Mouse (Mus musculus) hindbrain, postnatal 0 days (tissue): ENCODE measurements at regions not wholly inside any gene's neighbourhood (a gene's known extent, or its start where the extent isn't known, plus 50 kb on each side); places are given as distances from the start of the nearest gene placed in this dataset.
A peak's percentile ranks its signal among the peaks of the same experiment; 100 is the strongest.
"Not testable (repeated sequence)": the region's sequence is repeated elsewhere in the genome, so short reads cannot be mapped to it uniquely, and the experiment has no call there.

ENCODE experiments used
- ATAC-seq: fragments of 200-750 bp; cut with Nextera tagmentation; 2 replicates; pipeline ENCODE4 v1.8.0; 2017; ENCODE audit warnings: mild to moderate bottlenecking, moderate TSS enrichment, moderate library complexity
- DNase-seq: peaks from one replicate; pipeline ENCODE4 v3.0.0-alpha.2; 2015; ENCODE audit warnings: low spot score
- H3K27ac ChIP-seq: fragments of 300-500 bp; sonication (generic); 2 replicates; pipeline ENCODE4 v1.5.1; 2014; ENCODE audit warnings: mild to moderate bottlenecking
- H3K27me3 ChIP-seq: fragments of 300-500 bp; sonication (generic); 2 replicates; pipeline ENCODE4 v1.6.1; 2014; ENCODE audit warnings: low read length, mixed read lengths; ENCODE audit not compliant: insufficient read depth
- H3K36me3 ChIP-seq: fragments of 300-500 bp; sonication (generic); 2 replicates; pipeline ENCODE4 v1.6.1; 2014; ENCODE audit warnings: low read length, mixed read lengths; ENCODE audit not compliant: insufficient read depth
- H3K4me1 ChIP-seq: fragments of 300-500 bp; sonication (generic); 2 replicates; pipeline ENCODE4 v1.6.1; 2014; ENCODE audit warnings: antibody characterized with exemption, low read length, mixed read lengths; ENCODE audit not compliant: insufficient read depth
- H3K4me2 ChIP-seq: fragments of 300-500 bp; sonication (generic); 2 replicates; pipeline ENCODE4 v1.6.1; 2014; ENCODE audit warnings: low read depth, mild to moderate bottlenecking, low read length, moderate library complexity, mixed read lengths
- H3K4me3 ChIP-seq: fragments of 300-500 bp; sonication (generic); 2 replicates; pipeline ENCODE4 v1.5.1; 2014; ENCODE audit warnings: low read length
- H3K9ac ChIP-seq: fragments of 300-500 bp; sonication (generic); replicated peaks from 2 replicates; pipeline ENCODE4 v1.6.1; 2014; ENCODE audit warnings: mild to moderate bottlenecking, low read length, moderate library complexity, mixed read lengths
- H3K9me3 ChIP-seq: fragments of 300-500 bp; sonication (generic); 2 replicates; pipeline ENCODE4 v1.6.1; 2016; ENCODE audit warnings: low read length, mixed read lengths
- CTCF ChIP-seq: IDR thresholded peaks from 2 replicates; pipeline ENCODE4 v1.5.1; 2016; ENCODE audit warnings: antibody characterized with exemption, control low read depth, low read depth
- WGBS: fragments of 180-500 bp; shearing (Covaris S2); extraction: QIAGEN DNeasy Blood & Tissue Kit; methylation state at CpG from one replicate; pipeline ENCODE4 v1.1.7; 2014; 5-methylcytosine and 5-hydroxymethylcytosine counted together

DNA sequence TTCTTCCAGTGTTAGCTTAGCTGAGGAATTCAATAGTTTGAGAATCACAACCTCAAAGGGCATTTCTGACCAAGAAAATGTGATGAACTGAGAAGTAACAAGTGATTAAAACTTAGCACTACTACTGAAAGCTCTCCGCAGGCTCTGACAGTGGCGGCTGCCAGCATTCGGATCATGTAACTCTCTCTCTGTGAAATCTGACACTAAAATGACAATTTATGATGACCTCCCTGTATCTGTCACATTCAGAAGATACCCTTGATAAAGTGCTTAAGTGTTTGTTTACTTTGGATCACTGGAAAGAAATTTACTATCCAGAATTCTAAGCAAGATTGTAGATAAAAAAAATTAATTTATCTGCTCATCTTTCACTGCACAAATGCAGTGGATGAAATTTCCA lies 230.3 kb upstream of the Pld5 start:
- H3K4me2 ChIP-seq: no peak overlapping the region
- no peaks in the 10 kb centered on the region for H3K4me1 ChIP-seq
- no peak overlapping the region for H3K9ac ChIP-seq
- DNase-seq: no peak
- H3K27me3 ChIP-seq: no peaks in the 10 kb centered on the region
- ATAC-seq: no peak
- 88% methylated on average over 3 of the region's 3 CpGs for WGBS
- no peak overlapping the region for H3K4me3 ChIP-seq
- no peak overlapping the region for H3K27ac ChIP-seq
- no peak for TF ChIP-seq CTCF
- H3K36me3 ChIP-seq: no peaks in the 10 kb centered on the region
- no peaks in the 10 kb centered on the region for H3K9me3 ChIP-seq

DNA sequence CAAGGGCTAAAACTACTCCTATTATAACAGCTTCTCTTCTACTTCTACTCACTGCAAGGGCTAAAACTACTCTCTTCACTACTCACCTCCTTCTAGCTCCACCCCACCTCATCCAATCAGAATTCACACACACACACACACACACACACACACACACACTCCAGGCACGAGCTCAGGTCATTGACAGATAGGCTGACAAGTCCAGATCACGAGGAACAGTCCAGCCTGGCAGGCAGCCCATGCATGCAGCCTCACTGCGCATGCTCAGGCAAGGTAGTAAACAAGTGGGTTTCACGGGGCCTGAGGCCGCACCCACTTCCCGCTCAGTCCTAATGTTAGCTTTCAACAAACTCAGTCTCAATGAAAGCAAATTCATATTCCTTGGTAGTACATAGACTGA lies 229.6 kb upstream of the Pld5 start:
- H3K4me1 ChIP-seq, H3K36me3 ChIP-seq, H3K27me3 ChIP-seq, H3K27ac ChIP-seq, H3K9ac ChIP-seq, H3K4me3 ChIP-seq, H3K9me3 ChIP-seq, H3K4me2 ChIP-seq, DNase-seq, ATAC-seq: not testable (repeated sequence)
- WGBS: 73% methylated on average over 6 of the region's 6 CpGs

DNA sequence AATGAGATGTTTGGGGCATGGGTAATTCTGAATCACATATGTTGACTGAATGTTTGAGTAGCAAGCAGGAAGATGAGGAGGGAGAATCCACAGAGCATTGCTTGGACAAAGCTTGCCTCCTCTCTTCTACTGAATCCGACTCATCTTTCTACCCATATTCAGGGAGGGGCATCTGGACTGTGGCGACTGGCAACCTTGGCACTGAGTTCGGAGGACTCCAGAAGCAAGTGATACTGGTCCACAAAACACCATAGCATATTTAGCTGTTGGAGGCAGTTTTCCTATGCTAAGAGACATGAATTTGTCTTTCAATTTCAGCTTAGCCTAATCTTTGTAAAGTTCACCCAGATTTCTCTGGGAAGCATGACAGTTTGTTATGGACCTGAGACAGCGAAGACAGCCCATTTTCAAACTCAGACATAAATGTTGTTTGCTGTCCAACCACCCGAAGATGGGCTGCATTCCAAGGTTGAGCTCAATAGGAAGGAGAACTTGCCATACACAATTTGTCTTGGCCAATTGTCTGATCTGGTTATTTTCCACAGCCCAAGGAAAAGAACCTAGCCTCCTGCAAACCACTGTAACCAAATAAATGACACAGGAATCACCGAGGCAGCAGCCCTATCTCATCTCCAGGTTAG lies 224.0 kb upstream of the Pld5 start:
- no peak overlapping the region for H3K4me3 ChIP-seq
- H3K9me3 ChIP-seq: no peaks in the 10 kb centered on the region
- H3K27ac ChIP-seq: no peak overlapping the region
- DNase-seq (no peak), ATAC-seq (no peak)
- no peaks in the 10 kb centered on the region for H3K4me1 ChIP-seq
- WGBS: 75% methylated on average over 6 of the region's 6 CpGs
- no peaks in the 10 kb centered on the region for H3K27me3 ChIP-seq
- H3K36me3 ChIP-seq: no peaks in the 10 kb centered on the region
- no peak for TF ChIP-seq CTCF
- H3K9ac ChIP-seq: no peak overlapping the region
- no peak overlapping the region for H3K4me2 ChIP-seq

DNA sequence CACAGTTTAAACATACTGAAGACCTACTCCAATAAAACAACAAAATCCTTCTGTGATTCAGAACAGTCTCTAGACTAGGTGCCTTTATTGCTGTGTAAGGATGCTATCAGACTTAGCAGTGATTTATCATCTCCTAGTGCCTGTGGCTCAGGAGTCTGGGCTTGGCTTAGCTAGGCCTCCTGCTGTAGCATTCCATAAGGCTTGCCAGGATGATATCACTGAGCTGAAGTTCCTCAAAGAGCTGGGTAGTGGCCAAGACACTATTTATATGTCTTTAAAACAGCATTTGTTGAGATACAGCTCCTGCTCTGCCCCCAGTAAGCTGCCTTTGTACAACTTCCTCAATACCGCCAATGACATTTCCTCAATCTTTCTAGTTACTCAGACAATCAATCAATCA lies 193.4 kb upstream of the Pld5 start:
- Histone ChIP-seq H3K27me3 (no peaks in the 10 kb centered on the region), H3K27ac (no peak overlapping the region), H3K4me1 (no peaks in the 10 kb centered on the region), H3K36me3 (no peaks in the 10 kb centered on the region), H3K4me2 (no peak overlapping the region), H3K9ac (no peak overlapping the region), H3K9me3 (no peaks in the 10 kb centered on the region), H3K4me3 (no peak overlapping the region)
- TF ChIP-seq CTCF: no peak
- WGBS: 85% methylated on average over 1 of the region's 1 CpGs
- ATAC-seq (no peak), DNase-seq (no peak)

DNA sequence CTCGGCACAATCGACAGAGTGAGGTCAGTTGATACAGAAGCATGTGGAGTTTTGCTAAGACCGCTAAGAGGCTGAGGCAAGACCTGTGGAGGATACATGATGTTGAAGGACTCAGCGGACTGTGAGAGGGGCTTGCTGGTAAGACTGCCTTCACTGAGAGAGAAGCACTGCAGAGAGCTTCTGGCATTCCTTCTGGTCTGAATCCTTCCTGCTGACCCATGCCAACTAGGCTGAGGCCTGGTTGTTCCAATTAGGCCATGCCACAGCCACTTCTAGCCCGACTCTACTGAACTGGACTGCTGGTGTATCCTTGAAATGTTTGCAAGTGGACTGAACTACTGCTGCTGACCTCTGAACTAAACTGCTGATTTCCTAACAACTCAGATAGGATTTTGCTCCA lies 187.0 kb upstream of the Pld5 start:
- H3K4me2 ChIP-seq: no peak overlapping the region
- H3K36me3 ChIP-seq: no peaks in the 10 kb centered on the region
- no peaks in the 10 kb centered on the region for H3K27me3 ChIP-seq
- ATAC-seq: no peak
- no peaks in the 10 kb centered on the region for H3K4me1 ChIP-seq
- H3K9me3 ChIP-seq: no peaks in the 10 kb centered on the region
- H3K4me3 ChIP-seq: no peak overlapping the region
- no peak overlapping the region for H3K9ac ChIP-seq
- DNase-seq: no peak
- H3K27ac ChIP-seq: no peak overlapping the region
- no peak for TF ChIP-seq CTCF
- WGBS: 74% methylated on average over 5 of the region's 5 CpGs

DNA sequence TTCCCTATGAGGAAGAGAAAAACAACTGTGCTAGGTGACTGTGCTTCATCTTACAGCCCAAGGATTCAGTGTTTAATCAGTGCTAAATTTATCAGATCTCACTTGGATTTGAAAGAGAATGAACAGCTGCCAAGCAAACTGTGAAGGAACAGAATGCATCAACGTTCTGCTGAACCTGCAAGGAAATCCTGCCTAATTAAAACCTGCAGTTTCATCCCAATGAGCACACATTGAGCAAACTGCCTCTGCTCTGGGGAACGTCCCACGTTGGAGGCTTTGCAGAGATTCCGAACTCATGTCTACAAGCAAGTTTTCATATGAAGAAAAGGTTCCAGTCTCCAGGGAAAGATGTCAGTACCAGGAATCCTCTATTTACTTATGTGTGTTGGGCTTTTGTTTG lies 171.6 kb upstream of the Pld5 start:
- Histone ChIP-seq H3K4me2 (no peak overlapping the region), H3K4me3 (no peak overlapping the region), H3K4me1 (no peaks in the 10 kb centered on the region), H3K27me3 (no peaks in the 10 kb centered on the region), H3K9ac (no peak overlapping the region), H3K27ac (no peak overlapping the region), H3K36me3 (no peaks in the 10 kb centered on the region), H3K9me3 (no peaks in the 10 kb centered on the region)
- DNase-seq: peak; percentile 32
- no peak for ATAC-seq
- 58% methylated on average over 4 of the region's 4 CpGs for WGBS
- TF ChIP-seq CTCF: no peak

DNA sequence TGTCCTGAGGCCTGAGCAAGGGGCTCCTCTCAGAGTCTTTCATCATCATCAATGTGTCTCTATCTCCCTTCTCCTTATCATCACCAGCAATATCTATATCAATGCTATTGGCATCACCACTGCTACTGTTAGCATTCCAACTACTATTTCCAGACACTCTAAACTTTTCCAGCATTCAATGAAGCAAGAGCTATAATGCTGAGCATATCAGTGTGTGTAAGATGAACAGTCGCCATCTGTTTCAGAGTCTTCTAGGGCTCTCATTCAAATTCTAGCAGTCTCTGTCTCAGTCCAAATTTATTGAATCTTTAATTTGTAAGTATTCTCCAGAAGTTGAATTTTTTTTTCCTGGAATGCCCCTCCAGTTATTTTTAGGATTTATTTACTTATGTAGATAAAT lies 168.6 kb upstream of the Pld5 start:
- no peaks in the 10 kb centered on the region for H3K4me1 ChIP-seq
- DNase-seq (no peak), ATAC-seq (no peak)
- H3K27ac ChIP-seq: no peak overlapping the region
- 85% methylated on average over 1 of the region's 1 CpGs for WGBS
- no peak for TF ChIP-seq CTCF
- H3K9me3 ChIP-seq: no peaks in the 10 kb centered on the region
- no peak overlapping the region for H3K4me3 ChIP-seq
- H3K27me3 ChIP-seq: no peaks in the 10 kb centered on the region
- no peak overlapping the region for H3K9ac ChIP-seq
- H3K4me2 ChIP-seq: no peak overlapping the region
- H3K36me3 ChIP-seq: no peaks in the 10 kb centered on the region
